Mouse (Mus musculus) right cerebral cortex, postnatal 25 days (tissue): ENCODE results near the gene Eif3l.
A peak's percentile ranks its signal among the peaks of the same experiment; 100 is the strongest.

ENCODE experiments used
- DNase-seq: peaks from one replicate; pipeline ENCODE4 v3.0.0; 2022

Gene Eif3l

GRCm38 (mm10) chr15:79096556-79096955 is 21.6 kb downstream of the Eif3l start:
- no peak for DNase-seq

DNA sequence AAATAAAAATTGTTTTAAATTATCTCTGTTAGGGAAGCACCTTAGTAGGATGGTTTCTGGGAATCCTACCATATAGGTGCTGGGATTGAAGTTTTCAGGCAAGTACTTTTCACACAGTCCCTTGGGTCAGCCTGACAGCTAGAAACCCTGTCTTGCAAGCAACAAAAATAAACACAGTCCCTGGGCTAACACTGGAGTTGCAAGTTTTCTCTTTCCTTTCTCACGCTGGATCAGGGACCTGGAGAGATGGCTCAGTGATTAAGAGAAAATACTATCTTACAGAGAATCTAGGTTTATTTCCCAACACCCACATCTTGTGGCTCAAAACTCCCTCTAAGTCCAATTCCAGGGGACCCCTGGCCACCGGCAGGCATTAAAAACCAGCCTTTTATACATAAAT is 22.2 kb downstream of the Eif3l start:
- DNase-seq, result no peak

DNA sequence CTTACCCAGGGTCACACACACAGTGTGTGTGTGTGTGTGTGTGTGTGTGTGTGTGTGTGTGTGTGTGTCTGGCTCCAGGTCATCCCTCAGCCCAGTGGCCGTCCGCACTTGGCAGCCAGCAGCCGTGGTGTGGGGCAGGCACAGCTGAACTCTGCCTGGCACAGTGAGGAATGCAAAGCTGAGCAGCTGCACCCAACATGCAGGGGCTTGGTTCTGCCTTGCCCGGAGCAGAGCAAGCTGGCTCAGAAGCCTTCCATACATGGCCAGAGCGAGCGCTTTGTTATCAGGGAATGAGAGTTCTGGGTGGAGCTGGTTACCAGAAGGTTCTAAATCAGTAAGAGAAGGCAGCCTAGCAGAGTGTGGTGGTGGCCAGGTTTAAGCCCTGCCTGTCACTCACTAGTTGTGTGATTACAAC is 22.6 kb downstream of the Eif3l start:
- DNase-seq, result peak; percentile 27

DNA sequence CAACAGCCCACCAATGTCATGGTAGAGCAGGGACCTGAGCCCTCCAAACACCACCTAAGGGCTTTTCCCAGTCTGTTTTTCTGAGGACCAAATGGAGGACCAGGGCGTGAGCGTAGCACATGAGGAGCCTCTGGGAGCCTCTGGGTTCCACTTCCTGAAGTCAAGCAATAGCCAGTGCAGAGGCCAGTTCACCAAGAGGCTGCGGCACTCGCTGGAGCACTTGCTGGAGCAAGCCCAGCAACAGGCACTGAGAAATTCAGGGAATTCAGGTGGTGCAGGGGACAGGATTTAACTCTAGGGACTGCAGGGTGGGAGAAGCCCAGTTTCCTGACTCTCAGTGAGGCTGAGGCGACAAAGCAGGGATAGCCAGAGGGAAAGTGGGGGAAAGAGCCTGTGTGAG is 23.2 kb downstream of the Eif3l start:
- DNase-seq, result no peak

DNA sequence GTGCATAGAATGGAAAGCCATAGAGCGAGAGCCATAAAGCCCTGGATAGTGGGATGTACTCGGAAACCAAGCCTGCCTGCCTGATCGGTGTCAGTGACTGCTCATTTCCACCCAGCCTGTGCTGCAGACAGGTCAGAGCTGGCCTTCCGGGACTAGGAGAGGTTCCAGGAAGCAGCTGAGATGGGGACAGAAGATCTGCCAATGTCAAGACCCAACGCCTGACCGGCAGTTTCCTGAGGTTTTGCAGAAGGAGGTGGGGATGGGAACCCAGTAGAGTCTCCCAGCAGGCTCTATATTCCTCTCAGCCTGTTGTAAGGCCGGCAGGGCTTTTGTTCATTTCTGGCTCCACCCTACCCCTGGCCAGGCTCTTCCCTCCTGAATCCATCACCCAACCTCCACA is 23.9 kb downstream of the Eif3l start:
- no peak for DNase-seq

GRCm38 (mm10) chr15:79099456-79099855 is 24.5 kb downstream of the Eif3l start:
- DNase-seq, result no peak

DNA sequence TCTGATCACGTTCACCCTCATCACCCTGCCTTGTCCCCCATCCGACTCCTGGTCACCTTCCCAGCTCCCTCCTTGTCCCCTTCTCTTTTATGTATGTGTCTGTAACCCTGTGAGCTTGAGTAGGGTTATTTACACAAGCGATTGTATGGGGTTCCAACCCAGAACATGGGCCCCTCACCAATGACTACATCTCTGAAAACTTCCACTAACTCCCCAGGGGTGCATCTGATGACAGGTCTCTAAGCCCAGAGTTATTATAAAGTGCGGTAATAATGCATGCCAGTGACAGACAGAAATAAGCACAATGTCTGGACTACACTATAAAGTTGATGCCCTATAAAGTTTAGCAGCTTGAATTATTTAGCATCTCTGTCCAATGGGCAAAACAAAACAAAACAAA is 25.4 kb downstream of the Eif3l start:
- DNase-seq, result no peak

DNA sequence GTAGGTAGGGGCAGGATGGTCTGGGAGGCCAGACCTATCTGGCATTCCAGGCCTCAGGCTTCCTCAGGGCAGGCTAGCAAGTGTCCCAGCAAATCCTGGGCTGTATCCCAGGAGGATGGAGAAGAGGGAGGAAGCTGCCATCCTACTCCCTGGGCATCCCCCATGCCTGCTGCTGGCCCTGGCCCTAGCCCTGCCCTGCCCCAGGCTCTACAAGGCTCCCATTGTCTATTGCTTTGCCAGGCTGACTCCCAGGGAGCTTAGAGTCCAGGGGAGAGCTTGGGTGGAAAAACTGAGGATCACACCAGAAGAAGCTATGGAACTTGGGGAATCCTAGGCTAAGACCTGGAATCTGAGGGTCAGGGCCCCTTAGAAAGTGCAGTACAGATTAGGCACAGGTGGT is 26.6 kb downstream of the Eif3l start:
- DNase-seq, result no peak

DNA sequence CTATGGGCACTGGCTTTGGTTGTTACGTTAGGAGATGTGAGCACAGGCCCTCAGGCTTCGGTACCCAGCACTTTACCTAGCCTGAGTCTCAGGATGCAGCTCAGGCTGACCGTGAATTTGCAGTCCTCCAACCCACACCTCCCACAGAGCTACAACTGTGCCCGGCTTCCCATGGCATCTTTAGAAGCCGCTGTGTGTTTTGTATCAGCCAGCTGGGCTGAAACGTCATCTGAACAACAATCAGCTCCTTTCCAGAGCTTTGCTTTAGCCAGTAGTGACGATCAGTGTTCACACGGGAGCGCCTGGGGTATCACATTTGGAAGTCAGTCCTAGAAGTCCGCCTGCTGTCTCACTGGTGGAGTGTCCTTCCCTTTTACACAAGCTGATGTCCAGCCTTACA is 28.3 kb downstream of the Eif3l start:
- DNase-seq, result no peak

DNA sequence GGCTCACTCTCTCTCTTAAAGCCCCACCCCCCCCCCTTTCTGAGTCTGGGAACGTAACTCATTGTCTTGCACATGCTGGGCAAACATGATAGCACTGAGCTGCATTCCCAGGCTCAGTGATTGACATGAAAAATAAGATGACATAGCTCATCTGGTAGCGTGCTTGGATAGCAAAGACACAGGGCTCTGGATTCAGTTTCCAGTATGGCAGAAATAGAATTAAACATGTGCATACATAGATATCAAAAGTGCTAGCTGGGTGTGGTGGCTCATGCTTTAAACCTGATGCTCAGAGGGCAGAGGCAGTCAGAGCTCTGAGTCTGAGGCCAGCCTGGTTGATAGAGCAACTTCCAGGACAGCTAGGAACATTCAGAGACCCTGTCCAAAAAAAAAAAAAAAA is 30.8 kb downstream of the Eif3l start:
- no peak for DNase-seq

- no peak for DNase-seq
These were observed 33.0 kb downstream of the Eif3l start for GRCm38 (mm10) chr15:79107966-79108365.

DNA sequence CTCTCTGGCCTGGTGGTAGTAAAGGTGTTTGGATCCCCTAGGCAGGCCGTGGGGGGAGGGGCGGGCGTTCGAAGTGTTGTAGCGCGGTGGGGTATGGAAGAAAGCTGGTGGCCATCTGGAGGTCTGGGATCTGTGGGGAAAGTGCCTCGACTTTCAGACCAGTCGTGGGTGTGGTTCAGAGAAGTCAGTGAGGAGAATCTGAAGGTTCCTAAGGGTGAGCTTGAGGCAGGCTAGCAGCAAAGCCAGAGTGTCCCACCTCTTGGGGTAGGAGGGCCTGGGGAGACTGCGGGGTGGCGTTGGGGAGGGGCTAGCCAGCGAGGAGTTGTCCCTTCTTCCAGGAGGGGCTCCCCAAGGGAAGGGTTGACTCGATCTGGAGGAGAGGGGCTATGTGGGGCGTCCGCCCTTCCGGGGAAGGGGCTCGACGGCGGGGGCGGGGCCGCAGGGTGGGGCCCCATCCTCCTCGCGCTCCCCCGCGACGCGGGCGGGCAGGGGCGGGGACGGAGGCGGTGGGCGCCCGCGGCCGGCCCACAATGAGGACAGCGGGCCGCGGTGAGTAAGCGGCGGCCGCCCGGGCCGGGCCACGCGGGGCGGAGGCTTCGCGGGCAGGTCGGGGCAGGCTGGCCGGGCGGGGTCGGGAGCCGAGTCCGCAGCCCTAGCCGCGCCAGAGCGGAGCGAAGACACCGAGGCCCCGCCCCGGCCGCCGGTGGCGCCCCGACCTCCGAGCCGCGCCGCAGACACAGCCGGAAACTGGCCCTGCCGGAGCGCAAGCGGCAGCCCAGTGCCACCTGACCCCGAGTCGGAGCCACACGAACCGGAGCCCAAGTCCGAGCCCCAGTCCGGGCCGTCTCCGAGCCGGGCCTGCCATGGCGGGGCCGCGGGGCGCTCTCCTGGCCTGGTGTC is 33.7 kb downstream of the Eif3l start, which contains the start of gene Micall1:
Gene Micall1, plus strand, starts transcription at position 478 of the 900 bp plus-strand sequence.
- peak; percentile 56 for DNase-seq

DNA sequence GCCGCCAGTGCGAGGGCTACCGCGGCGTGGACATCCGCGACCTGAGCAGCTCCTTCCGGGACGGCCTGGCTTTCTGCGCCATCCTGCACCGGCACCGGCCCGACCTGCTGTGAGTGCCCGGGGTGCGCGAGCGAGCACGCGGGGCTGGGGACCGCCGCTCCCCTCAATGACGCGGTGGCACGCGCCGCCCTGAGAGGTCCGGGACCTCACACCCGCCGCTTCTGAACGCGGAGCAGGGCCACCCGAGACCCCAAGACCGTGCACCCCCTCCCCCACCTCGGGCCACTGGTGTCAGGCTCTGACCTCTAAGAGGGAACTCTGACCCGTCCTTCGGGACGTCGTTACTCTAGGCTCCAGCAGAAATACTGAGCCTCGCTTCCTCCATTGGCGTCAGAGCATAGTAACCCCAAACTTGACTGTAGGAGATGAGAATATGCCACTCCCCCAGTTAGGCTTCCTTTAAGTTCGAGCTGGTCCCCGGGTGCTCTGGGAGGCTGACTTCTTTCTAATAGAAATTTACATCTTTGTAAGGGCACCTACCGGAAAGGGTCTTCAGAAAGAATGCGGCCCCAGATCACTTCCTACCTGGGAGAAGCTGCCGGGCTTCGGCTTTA is 34.4 kb downstream of the Eif3l start:
- DNase-seq, result no peak

DNA sequence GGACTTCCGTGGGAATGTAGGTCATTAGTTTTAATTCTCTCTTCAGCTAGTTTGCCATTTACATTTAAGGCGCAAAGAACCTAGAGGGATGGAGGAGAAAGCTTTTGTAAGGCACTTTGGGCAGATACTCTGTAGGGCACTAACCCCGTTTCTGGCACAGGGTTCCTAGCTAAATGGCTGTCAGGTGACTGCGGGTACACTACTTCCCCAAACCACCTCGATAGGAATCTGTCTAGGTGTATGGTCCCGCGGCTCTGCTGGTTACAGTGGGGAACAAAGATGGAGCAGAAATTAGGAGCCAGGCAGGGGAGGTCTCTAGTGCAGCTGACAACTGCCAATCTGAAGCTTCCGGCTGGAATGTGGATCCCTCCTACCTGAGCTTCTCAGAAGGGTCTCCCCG is 35.1 kb downstream of the Eif3l start:
- DNase-seq, result no peak

DNA sequence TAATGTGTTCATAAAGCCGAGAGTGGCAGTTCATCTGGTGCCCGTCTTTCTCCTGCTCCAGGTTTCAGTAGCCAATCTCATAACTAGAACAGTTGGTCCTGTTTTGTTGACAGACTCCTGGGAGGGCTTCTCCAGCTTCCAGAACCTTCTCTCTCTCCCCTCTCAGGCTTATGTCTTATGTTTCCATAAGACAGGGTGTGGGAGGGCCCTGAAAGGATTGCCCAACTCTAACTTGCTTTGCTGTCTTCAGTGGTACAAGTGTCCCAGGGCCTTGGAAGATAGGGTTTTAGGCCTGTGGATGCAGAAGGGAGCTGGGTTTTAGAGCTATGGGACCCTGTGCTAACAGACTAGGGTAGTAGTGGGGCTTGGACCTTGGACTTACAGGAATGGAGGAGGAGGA is 35.5 kb downstream of the Eif3l start:
- no peak for DNase-seq

- DNase-seq, result no peak
These were observed 36.8 kb downstream of the Eif3l start for GRCm38 (mm10) chr15:79111774-79112173.

GRCm38 (mm10) chr15:79115276-79115675 is 40.3 kb downstream of the Eif3l start:
- no peak for DNase-seq

- no peak for DNase-seq
These were observed 44.5 kb downstream of the Eif3l start for GRCm38 (mm10) chr15:79119491-79119890.

- DNase-seq, result no peak
These were observed 47.1 kb downstream of the Eif3l start for GRCm38 (mm10) chr15:79122119-79122518.

DNA sequence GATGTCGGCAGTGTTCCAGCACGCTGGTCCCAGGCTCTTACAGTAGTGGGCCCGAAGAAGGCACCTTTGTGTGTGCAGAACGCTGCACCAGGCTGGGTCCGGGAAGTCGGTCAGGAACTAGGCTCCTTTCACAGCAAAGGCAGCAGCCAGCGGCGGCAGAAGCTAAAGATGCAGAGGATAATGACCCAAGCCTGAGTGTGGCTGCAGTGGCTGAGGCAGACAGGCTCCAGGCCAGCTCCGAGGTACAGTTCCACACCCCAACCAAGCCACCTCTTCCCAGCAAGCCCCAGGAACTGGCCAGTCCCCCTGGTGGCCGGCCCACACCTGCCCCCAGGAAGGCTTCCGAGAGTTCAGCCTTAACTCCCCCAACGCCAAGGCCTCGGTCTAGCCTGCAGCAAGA is 47.6 kb downstream of the Eif3l start:
- no peak for DNase-seq

DNA sequence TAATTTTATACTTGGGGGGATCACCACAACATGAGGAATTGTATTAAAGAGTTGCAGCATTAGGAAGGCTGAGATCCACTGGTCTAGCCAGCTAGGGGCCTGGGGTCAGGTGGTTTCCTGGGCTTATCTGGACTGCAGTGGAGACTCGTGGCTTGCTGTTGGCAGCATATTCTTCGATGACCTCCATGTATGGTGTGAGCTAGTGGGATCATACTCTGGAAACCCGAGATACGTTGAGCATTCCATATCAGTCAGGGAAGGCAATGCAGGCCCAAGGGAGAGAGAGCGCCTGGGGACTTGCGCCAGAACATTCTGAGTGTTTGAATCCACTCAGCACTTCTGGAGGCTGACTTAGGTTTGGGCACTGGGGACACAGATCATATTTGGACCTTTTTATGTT is 48.8 kb downstream of the Eif3l start:
- DNase-seq, result no peak

GRCm38 (mm10) chr15:79124331-79124875 is 49.4 kb downstream of the Eif3l start:
- no peak for DNase-seq

- no peak for DNase-seq
These were observed 51.4 kb downstream of the Eif3l start for GRCm38 (mm10) chr15:79126217-79126932.
